Mouse (Mus musculus) forebrain, embryonic 16.5 days (tissue): Measurements from ENCODE around the gene Ppp1r14d. TPM values are rescaled to one million over a fixed set of nuclear protein-coding genes. Genes with fewer than 3 reads are reported as not detected.
A peak's percentile ranks its signal among the peaks of the same experiment; 100 is the strongest.

ENCODE experiments used
- ATAC-seq: fragments of 200-750 bp; cut with Nextera tagmentation; 2 replicates; pipeline ENCODE4 v1.8.0; 2017; ENCODE audit warnings: mild to moderate bottlenecking, moderate library complexity
- H3K27ac ChIP-seq: fragments of 300-500 bp; sonication (generic); 2 replicates; pipeline ENCODE4 v1.5.1; 2014; ENCODE audit warnings: low read length, control low read depth
- H3K27me3 ChIP-seq: fragments of 300-500 bp; sonication (generic); replicated peaks from 2 replicates; pipeline ENCODE4 v1.6.1; 2014; ENCODE audit warnings: low read length; ENCODE audit not compliant: control insufficient read depth, insufficient read depth
- H3K36me3 ChIP-seq: fragments of 300-500 bp; sonication (generic); 2 replicates; pipeline ENCODE4 v1.6.1; 2014; ENCODE audit not compliant: control insufficient read depth, insufficient read depth
- H3K4me1 ChIP-seq: fragments of 300-500 bp; sonication (generic); replicated peaks from 2 replicates; pipeline ENCODE4 v1.6.1; 2014; ENCODE audit warnings: low read length; ENCODE audit not compliant: control insufficient read depth, insufficient read depth
- H3K4me2 ChIP-seq: fragments of 300-500 bp; sonication (generic); 2 replicates; pipeline ENCODE4 v1.6.1; 2014; ENCODE audit warnings: mild to moderate bottlenecking, low read length, control low read depth
- H3K4me3 ChIP-seq: fragments of 300-500 bp; sonication (generic); replicated peaks from 2 replicates; pipeline ENCODE4 v1.5.1; 2014; ENCODE audit warnings: mild to moderate bottlenecking, low read length, control low read depth
- H3K9ac ChIP-seq: fragments of 300-500 bp; sonication (generic); replicated peaks from 2 replicates; pipeline ENCODE4 v1.6.1; 2014; ENCODE audit warnings: low read depth, low read length, control low read depth
- H3K9me3 ChIP-seq: fragments of 300-500 bp; sonication (generic); 2 replicates; pipeline ENCODE4 v1.6.1; 2016; ENCODE audit warnings: low read length; ENCODE audit not compliant: control insufficient read depth
- WGBS: fragments of 180-500 bp; shearing (Covaris S2); extraction: QIAGEN DNeasy Blood & Tissue Kit; methylation state at CpG from one replicate; pipeline ENCODE4 v1.1.7; 2014; 5-methylcytosine and 5-hydroxymethylcytosine counted together
- polyA plus RNA-seq: library from polyadenylated mRNA; unstranded; fragments of >200 nt; fragmentation: Nextera tagmentation; extraction: Ambion mirVana; gene quantifications from 2 replicates; pipeline ENCODE4 v1.2.1, GENCODE M21; 2015

Ppp1r14d gene
- polyA plus RNA-seq, result not detected in 2 replicates

DNA sequence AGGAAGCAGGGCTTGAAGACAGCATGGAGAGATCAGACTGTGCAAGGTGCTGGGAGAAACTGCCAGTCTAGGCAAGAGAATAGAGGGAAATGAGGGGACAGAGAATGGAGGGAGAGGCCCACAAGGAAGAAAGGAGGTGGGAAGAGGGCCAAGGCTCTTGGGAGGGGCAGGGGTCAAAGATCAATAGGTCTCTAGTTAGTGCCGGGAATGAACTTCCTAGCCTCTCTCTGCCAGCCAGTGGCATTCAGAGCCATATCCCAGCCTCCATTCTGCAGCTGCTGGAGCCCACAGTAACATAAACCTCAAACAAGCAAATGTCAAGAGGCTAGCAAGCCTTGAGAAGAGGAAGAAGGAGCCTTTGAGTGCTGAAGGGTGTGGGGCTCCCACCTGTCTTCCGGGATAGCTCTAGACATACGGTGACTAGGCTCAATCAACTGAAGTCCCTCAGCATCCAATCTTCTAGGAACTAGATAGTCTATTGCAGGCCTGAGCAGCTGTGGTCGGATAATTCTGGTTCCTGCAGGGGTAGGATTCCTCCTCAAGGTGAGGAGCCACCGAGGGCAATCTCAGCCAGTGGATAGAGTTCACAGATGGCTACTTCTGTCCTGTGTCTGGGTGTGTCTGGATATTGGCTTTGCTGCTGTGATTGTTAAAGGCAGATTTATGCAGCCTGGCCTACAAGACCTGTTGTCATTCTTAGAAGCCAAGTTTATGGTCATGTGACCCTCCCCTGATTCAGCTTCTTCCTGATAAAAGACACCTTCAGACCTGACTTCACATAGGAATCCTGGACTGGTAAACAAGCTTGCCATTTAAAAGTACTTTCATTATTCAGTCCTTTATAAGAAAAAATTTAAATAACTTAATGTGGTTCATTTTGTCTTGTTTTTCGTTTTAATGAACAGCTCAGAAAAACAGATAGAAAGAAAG is at the start of gene Ppp1r14d:
Gene Ppp1r14d (minus strand): TSS at position 132 of the 930 bp plus-strand sequence.
- H3K9me3 ChIP-seq, result no peaks in the 10 kb centered on the region
- WGBS, result 74% methylated on average over 6 of the region's 6 CpGs
- H3K9ac ChIP-seq, result no peak within 1 kb of the TSS
- H3K27ac ChIP-seq, result no peak within 1 kb of the TSS
- peaks cover 2% of the 10 kb centered on the region for H3K27me3 ChIP-seq
- H3K4me3 ChIP-seq, result no peak within 1 kb of the TSS
- no peaks in the 10 kb centered on the region for H3K4me1 ChIP-seq
- H3K4me2 ChIP-seq, result no peak within 1 kb of the TSS
- no peak for ATAC-seq
- H3K36me3 ChIP-seq, result no peaks in the 10 kb centered on the region

DNA sequence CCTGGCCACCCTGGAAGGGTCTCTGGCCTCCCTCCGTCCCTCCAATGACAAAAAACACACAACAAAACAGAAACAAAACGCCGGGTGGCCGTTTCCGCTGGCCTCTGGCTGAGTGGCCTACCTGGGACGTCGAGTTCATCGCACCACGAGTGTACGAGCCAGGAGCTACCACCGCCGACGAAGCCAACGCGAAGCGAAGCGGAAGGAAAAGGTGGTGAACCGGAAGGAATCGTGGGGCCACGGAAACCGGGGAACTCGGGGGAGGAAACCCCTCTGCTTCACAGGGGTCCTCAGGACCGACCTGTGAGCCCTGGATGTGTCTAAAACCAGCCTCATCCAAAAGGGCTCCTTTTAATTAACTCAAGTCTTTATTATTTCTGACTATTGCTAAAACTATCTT is 48.1 kb upstream of the Ppp1r14d start:
- no peak for ATAC-seq
- no peak overlapping the region for H3K9ac ChIP-seq
- H3K4me2 ChIP-seq, result no peak overlapping the region
- no peaks in the 10 kb centered on the region for H3K36me3 ChIP-seq
- no peaks in the 10 kb centered on the region for H3K9me3 ChIP-seq
- 86% methylated on average over 23 of the region's 23 CpGs for WGBS
- no peak overlapping the region for H3K27ac ChIP-seq
- no peaks in the 10 kb centered on the region for H3K27me3 ChIP-seq
- H3K4me3 ChIP-seq, result no peak overlapping the region
- H3K4me1 ChIP-seq, result no peaks in the 10 kb centered on the region

DNA sequence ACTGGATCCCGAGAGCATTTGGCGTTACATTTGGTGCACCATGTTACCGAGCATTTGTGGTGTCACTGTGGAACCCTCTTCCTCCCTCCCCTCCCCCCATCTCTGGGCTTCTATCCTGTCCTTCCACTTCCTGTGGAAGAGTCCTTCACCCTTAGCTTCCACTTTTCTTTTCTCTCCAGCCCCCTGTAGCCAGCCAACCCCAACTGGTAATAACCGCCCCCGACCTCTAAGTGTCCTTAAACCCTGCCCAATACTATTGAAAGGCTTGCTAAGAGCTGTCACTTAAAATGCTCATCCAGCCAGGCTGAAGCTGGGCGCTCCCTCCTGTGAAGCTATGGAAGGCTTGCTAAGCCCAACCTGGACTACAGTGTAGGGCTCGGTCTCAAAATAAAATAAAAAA is 47.2 kb upstream of the Ppp1r14d start:
- H3K27ac ChIP-seq, result no peak overlapping the region
- WGBS, result 82% methylated on average over 7 of the region's 7 CpGs
- H3K9me3 ChIP-seq, result no peaks in the 10 kb centered on the region
- H3K4me1 ChIP-seq, result no peaks in the 10 kb centered on the region
- ATAC-seq, result no peak
- H3K4me2 ChIP-seq, result no peak overlapping the region
- H3K36me3 ChIP-seq, result no peaks in the 10 kb centered on the region
- H3K9ac ChIP-seq, result no peak overlapping the region
- H3K27me3 ChIP-seq, result no peaks in the 10 kb centered on the region
- H3K4me3 ChIP-seq, result no peak overlapping the region

DNA sequence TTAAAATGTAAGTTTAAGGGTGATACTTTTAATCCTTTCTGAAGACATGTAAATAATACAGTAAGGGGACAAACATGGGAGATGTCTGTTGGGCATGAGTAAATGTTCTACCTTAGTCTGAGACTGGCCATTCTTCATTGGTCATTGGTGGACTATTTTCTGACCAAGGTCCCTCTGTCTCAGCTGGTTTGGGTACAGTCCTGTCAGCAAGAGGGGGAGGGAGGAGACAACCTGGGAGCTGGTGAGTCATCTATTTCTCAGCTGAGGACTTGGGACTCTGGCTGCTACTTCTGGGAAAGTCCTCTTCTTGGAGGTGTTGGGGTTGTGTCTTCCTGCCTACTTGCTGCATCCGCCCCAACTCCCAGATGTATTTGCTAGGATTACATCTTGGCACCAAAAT is 44.4 kb upstream of the Ppp1r14d start:
- Histone ChIP-seq H3K36me3 (no peaks in the 10 kb centered on the region), H3K4me3 (no peak overlapping the region), H3K27me3 (no peaks in the 10 kb centered on the region), H3K27ac (no peak overlapping the region), H3K4me2 (no peak overlapping the region), H3K4me1 (peaks cover 7% of the 10 kb centered on the region; the same call in 1 of the 2 replicates), H3K9me3 (no peaks in the 10 kb centered on the region), H3K9ac (no peak overlapping the region)
- ATAC-seq, result no peak
- 92% methylated on average over 1 of the region's 1 CpGs for WGBS

DNA sequence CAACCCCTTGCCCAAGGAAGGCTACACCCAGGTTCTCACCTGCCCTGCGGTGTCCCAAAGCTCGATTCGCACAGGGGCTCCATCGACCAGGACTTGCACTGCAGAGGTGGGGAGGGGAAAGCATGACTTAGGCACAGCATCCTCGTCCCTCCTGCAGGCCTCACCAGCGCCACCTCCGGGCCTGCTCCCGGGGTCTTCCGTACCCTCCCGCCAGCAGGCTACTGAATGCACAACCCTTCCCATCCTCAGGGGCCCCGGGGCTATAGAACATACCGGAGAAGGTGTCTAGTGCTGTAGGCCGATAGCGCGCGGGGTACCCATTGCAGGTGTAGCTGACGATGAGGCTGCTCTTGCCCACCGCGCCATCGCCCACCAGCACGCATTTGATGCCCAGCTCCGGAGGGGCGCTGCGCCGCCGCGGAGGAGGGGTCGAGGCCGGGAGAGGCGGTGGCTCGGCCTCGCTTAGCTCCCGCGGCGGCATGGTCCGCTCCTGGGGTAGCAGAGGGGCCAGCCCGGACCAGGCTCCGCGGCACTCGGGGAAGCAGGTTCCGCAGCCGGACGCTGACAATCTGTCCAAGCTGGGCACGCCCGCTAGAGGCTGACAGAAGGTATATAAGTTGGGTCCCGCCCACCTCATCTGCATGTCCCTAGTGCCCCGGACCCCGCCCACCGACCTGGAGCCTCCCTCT is 41.1 kb upstream of the Ppp1r14d start, which contains the start of gene Rhov:
Gene Rhov (minus strand): TSS at position 630 of the 689 bp plus-strand sequence.
- Histone ChIP-seq H3K9me3 (no peaks in the 10 kb centered on the region), H3K9ac (peak within 1 kb of the TSS; percentile 67), H3K4me2 (peak within 1 kb of the TSS; percentile 56), H3K4me3 (peak within 1 kb of the TSS; percentile 55), H3K27ac (peak within 1 kb of the TSS; percentile 5; the same call in 1 of the 2 replicates), H3K27me3 (no peaks in the 10 kb centered on the region), H3K4me1 (peaks cover 7% of the 10 kb centered on the region; the same call in 1 of the 2 replicates), H3K36me3 (no peaks in the 10 kb centered on the region)
- ATAC-seq, result peak; percentile 89
- under 1% methylated on average over 49 of the region's 49 CpGs for WGBS

DNA sequence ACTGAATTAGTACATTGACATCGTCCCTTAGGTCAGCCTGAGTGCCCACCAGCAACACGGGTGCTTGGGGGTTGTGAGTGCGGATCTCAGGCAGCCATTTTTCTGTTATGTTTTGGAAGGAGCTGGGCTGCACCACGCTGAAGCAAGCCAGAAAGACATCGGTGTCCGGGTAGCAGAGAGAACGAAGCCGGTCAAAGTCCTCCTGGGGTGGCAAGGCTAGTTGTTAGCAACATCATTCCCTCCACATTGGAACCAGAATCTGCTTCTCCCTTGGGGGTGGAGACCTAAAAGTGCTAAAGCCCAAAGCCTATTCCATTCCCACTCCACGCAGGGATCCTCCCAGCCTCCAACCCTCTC is 40.6 kb upstream of the Ppp1r14d start:
- Histone ChIP-seq H3K27me3 (no peaks in the 10 kb centered on the region), H3K9me3 (no peaks in the 10 kb centered on the region), H3K36me3 (no peaks in the 10 kb centered on the region), H3K4me1 (peaks cover 7% of the 10 kb centered on the region; the same call in 1 of the 2 replicates), H3K4me3 (peak overlapping the region; percentile 55), H3K4me2 (peak overlapping the region; percentile 56), H3K9ac (peak overlapping the region; percentile 67), H3K27ac (no peak overlapping the region)
- ATAC-seq, result no peak
- WGBS, result 43% methylated on average over 9 of the region's 9 CpGs

DNA sequence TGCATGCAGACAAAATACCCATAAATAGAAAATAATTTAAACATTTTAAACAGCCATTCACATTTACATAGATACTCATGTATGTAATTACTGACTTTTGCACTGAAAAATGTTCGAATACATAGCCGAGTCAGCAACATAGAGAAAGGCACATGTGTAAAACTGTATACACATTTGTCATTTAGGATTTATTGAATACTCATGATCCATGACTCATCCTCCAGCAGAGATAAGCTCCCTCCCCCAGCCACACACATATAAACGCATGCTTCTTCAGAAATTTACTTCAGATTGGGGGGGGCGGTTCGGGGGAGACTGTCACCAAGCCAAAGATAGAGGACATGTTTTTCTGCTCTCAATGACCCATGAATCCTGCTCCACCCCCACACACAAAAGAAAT is 34.1 kb upstream of the Ppp1r14d start:
- no peaks in the 10 kb centered on the region for H3K27me3 ChIP-seq
- H3K4me3 ChIP-seq, result no peak overlapping the region
- WGBS, result 81% methylated on average over 5 of the region's 5 CpGs
- no peak for ATAC-seq
- no peaks in the 10 kb centered on the region for H3K4me1 ChIP-seq
- no peak overlapping the region for H3K4me2 ChIP-seq
- no peak overlapping the region for H3K9ac ChIP-seq
- no peaks in the 10 kb centered on the region for H3K36me3 ChIP-seq
- no peaks in the 10 kb centered on the region for H3K9me3 ChIP-seq
- H3K27ac ChIP-seq, result no peak overlapping the region

DNA sequence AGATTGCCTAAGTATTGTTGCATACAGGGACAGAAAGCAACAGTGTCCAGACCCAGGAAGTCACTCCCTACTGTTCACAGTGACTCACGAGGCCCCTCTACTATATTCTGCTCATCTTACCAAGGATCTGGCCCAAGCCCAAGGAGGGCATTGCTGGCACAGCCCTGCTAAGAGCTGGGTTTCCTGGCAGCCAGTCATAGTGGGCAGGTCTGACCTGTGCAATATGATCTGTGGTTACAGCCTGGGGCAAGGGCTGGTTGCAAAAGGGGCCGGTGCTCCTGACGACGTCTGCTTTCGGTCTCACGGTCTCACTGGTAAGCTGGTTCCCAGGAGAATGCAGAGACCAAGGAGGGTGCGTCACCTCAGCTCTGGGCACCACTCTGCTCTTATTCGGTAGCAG is 33.3 kb upstream of the Ppp1r14d start:
- no peak overlapping the region for H3K4me3 ChIP-seq
- no peak overlapping the region for H3K9ac ChIP-seq
- H3K36me3 ChIP-seq, result no peaks in the 10 kb centered on the region
- 28% methylated on average over 8 of the region's 8 CpGs for WGBS
- H3K27ac ChIP-seq, result no peak overlapping the region
- no peaks in the 10 kb centered on the region for H3K9me3 ChIP-seq
- no peak for ATAC-seq
- H3K27me3 ChIP-seq, result no peaks in the 10 kb centered on the region
- H3K4me2 ChIP-seq, result no peak overlapping the region
- no peaks in the 10 kb centered on the region for H3K4me1 ChIP-seq

DNA sequence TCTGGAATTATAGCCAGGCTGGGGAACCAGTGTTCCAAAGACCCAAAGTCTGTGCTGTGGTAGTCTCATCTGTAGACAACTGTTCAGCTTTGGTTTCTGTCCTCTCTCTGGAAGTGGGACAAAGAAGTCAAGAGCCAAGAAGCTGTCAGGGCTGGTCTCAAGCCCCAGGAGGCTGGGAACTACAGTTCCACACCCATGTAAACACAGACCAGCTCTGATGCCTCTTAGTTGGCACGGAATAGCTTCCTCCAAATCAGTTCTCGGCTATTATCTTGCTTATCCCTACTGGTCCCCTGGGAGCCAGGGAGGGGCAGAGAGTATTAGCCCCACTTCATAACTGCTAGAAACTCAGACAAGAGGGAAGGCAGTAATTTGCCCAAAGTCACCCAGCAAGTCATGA is 31.6 kb upstream of the Ppp1r14d start:
- no peak for ATAC-seq

More for the DNA sequence above, 31.6 kb upstream of the Ppp1r14d start:
- no peaks in the 10 kb centered on the region for H3K36me3 ChIP-seq
- H3K9ac ChIP-seq, result no peak overlapping the region
- no peak overlapping the region for H3K27ac ChIP-seq
- no peaks in the 10 kb centered on the region for H3K27me3 ChIP-seq
- no peak overlapping the region for H3K4me2 ChIP-seq
- H3K9me3 ChIP-seq, result no peaks in the 10 kb centered on the region
- 50% methylated on average over 2 of the region's 2 CpGs for WGBS
- no peaks in the 10 kb centered on the region for H3K4me1 ChIP-seq
- H3K4me3 ChIP-seq, result no peak overlapping the region
